Mouse (Mus musculus): ENCODE results near the gene AI593442. TPM values are rescaled to one million over a fixed set of nuclear protein-coding genes. Genes with fewer than 3 reads are reported as not detected.

Gene AI593442
- total and polyA plus RNA-seq, 2 experiments from 2014 or later, result 42.1 to 101 TPM

- Histone ChIP-seq H3K4me1 (ENCODE audit: insufficient read depth, low read length) (no peaks in the 10 kb centered on the region), H3K4me3 (ENCODE audit: low read length) (no peak overlapping the region), H3K4me2 (ENCODE audit: low read depth, low read length) (no peak overlapping the region), H3K27me3 (ENCODE audit: insufficient read depth, low read length) (no peaks in the 10 kb centered on the region), H3K27ac (no peak overlapping the region), H3K9me3 (ENCODE audit: low read length) (no peaks in the 10 kb centered on the region), H3K9ac (replicated peaks; ENCODE audit: low read length) (no peak overlapping the region), H3K36me3 (ENCODE audit: insufficient read depth, low read length) (no peaks in the 10 kb centered on the region)
- ATAC-seq, result no peak
- DNase-seq (ENCODE audit: low spot score), result no peak
- 93% methylated on average over 4 of the region's 4 CpGs for WGBS
- TF ChIP-seq CTCF (IDR thresholded peaks at IDR 0.05; ENCODE audit: low read depth), result no peak
Measured at GRCm38 (mm10) chr9:52644156-52644555, 35.4 kb downstream of the AI593442 start.

GRCm38 (mm10) chr9:52635991-52636390, 43.6 kb downstream of the AI593442 start:
- Histone ChIP-seq H3K9ac (replicated peaks; ENCODE audit: low read length) (no peak overlapping the region), H3K9me3 (ENCODE audit: low read length) (no peaks in the 10 kb centered on the region), H3K27me3 (ENCODE audit: insufficient read depth, low read length) (no peaks in the 10 kb centered on the region), H3K4me3 (ENCODE audit: low read length) (no peak overlapping the region), H3K36me3 (ENCODE audit: insufficient read depth, low read length) (no peaks in the 10 kb centered on the region), H3K4me1 (ENCODE audit: insufficient read depth, low read length) (no peaks in the 10 kb centered on the region), H3K4me2 (ENCODE audit: low read depth, low read length) (no peak overlapping the region), H3K27ac (no peak overlapping the region)
- WGBS, result 78% methylated on average over 2 of the region's 2 CpGs
- ATAC-seq, result no peak
- no peak for TF ChIP-seq CTCF (IDR thresholded peaks at IDR 0.05; ENCODE audit: low read depth)
- DNase-seq (ENCODE audit: low spot score), result no peak

- no peaks in the 10 kb centered on the region for H3K4me1 ChIP-seq (ENCODE audit: insufficient read depth, low read length)
- no peak overlapping the region for H3K4me2 ChIP-seq (ENCODE audit: low read depth, low read length)
- H3K27me3 ChIP-seq (ENCODE audit: insufficient read depth, low read length), result no peaks in the 10 kb centered on the region
- ATAC-seq, result no peak
- no peak for DNase-seq (ENCODE audit: low spot score)
- no peak overlapping the region for H3K4me3 ChIP-seq (ENCODE audit: low read length)
- no peak for TF ChIP-seq CTCF (IDR thresholded peaks at IDR 0.05; ENCODE audit: low read depth)
- no peaks in the 10 kb centered on the region for H3K36me3 ChIP-seq (ENCODE audit: insufficient read depth, low read length)
- H3K9ac ChIP-seq (replicated peaks; ENCODE audit: low read length), result no peak overlapping the region
- H3K9me3 ChIP-seq (ENCODE audit: low read length), result no peaks in the 10 kb centered on the region
- H3K27ac ChIP-seq, result no peak overlapping the region
- 73% methylated on average over 4 of the region's 4 CpGs for WGBS
Measured at GRCm38 (mm10) chr9:52623926-52624325, 55.7 kb downstream of the AI593442 start.

Data from hindbrain, postnatal 0 days (tissue).